Mouse (Mus musculus) effector memory CD4-positive, alpha-beta T cell, adult 7 months (primary cell): ENCODE results near the gene Dqx1. TPM values are rescaled to one million over a fixed set of nuclear protein-coding genes. Genes with fewer than 3 reads are reported as not detected.

Source experiments
- polyA plus RNA-seq: library from polyadenylated mRNA; unstranded; fragments of 100-300 nt; shearing (Covaris generic); gene quantifications from one replicate; pipeline ENCODE4 v1.2.1, GENCODE M21; 2017

The Dqx1 gene
- 1.3 TPM for polyA plus RNA-seq

GRCm38 (mm10) chr6:83057790-83058189 lies at the start of gene Dqx1:
Gene Dqx1 (plus strand): TSS chr6:83057844.

GRCm38 (mm10) chr6:83033249-83034185 lies 24.1 kb upstream of the Dqx1 start, which contains the start of the genes Dok1 and Loxl3:
Gene Dok1 (minus strand): TSS chr6:83033471.
Gene Loxl3 (plus strand): TSS chr6:83034173.

GRCm38 (mm10) chr6:83054074-83054851 lies 3.4 kb upstream of the Dqx1 start, which contains the start of gene Aup1:
Gene Aup1 (plus strand): TSS chr6:83054521.

GRCm38 (mm10) chr6:83054871-83055431 lies 2.7 kb upstream of the Dqx1 start, which contains the start of gene Htra2:
Gene Htra2 (minus strand): TSS chr6:83055273.

GRCm38 (mm10) chr6:83070247-83070310 lies 12.4 kb downstream of the Dqx1 start, which contains the start of gene Tlx2:
Gene Tlx2 (minus strand): TSS chr6:83070293.

GRCm38 (mm10) chr6:83077630-83078323 lies 20.1 kb downstream of the Dqx1 start, which contains the start of gene Pcgf1:
Gene Pcgf1 (plus strand): TSS chr6:83077869.

GRCm38 (mm10) chr6:83086121-83087035 lies 28.7 kb downstream of the Dqx1 start, which contains the start of gene Lbx2:
Gene Lbx2 (plus strand): TSS chr6:83086367.

GRCm38 (mm10) chr6:83101316-83101687 lies 43.7 kb downstream of the Dqx1 start, which contains the start of the genes Ccdc142 and Gm42688:
Gene Ccdc142 (plus strand): TSS chr6:83101601.
Gene Gm42688 (plus strand): TSS chr6:83101617.

GRCm38 (mm10) chr6:83108762-83109668 lies 51.4 kb downstream of the Dqx1 start, which contains the start of gene Mrpl53:
Gene Mrpl53 (plus strand): TSS chr6:83109040.

GRCm38 (mm10) chr6:83115011-83115671 lies 57.5 kb downstream of the Dqx1 start, which contains the start of gene Mogs:
Gene Mogs (plus strand): TSS chr6:83115496.

Other genes starting within 250 kb of the Dqx1 start
- gene Sema4f, start 118.1 kb upstream of the Dqx1 start, polyA plus RNA-seq = 17.5 TPM
- not detected for gene M1ap, start 110.9 kb upstream of the Dqx1 start, polyA plus RNA-seq
- gene Dok1, start 24.4 kb upstream of the Dqx1 start, polyA plus RNA-seq = 12.8 TPM
- 0.30 TPM for gene Loxl3, start 23.7 kb upstream of the Dqx1 start, polyA plus RNA-seq
- gene Aup1, start 3.3 kb upstream of the Dqx1 start, polyA plus RNA-seq = 495 TPM
- gene Htra2, start 2.6 kb upstream of the Dqx1 start, polyA plus RNA-seq = 35.1 TPM
- gene Tlx2, start 12.4 kb downstream of the Dqx1 start, polyA plus RNA-seq = not detected
- 21.1 TPM for gene Pcgf1, start 20.0 kb downstream of the Dqx1 start, polyA plus RNA-seq
- gene Lbx2, start 28.5 kb downstream of the Dqx1 start, polyA plus RNA-seq = not detected
- gene Ccdc142, start 43.8 kb downstream of the Dqx1 start, polyA plus RNA-seq = 2.2 TPM
- 6.5 TPM for gene Gm42688, start 43.8 kb downstream of the Dqx1 start, polyA plus RNA-seq
- gene Mrpl53, start 51.2 kb downstream of the Dqx1 start, polyA plus RNA-seq = 30.5 TPM
- gene Mogs, start 57.7 kb downstream of the Dqx1 start, polyA plus RNA-seq = 66.0 TPM
- gene Wbp1, start 63.7 kb downstream of the Dqx1 start, polyA plus RNA-seq = 61.8 TPM
- gene Ino80b, start 67.6 kb downstream of the Dqx1 start, polyA plus RNA-seq = 31.8 TPM
- gene Rtkn, start 77.6 kb downstream of the Dqx1 start, polyA plus RNA-seq = 0.94 TPM
- gene Wdr54, start 98.6 kb downstream of the Dqx1 start, polyA plus RNA-seq = 1.3 TPM
- gene 1700003E16Rik, start 98.6 kb downstream of the Dqx1 start, polyA plus RNA-seq = not detected
- gene Dctn1, start 108.1 kb downstream of the Dqx1 start, polyA plus RNA-seq = 63.3 TPM
- not detected for gene Slc4a5, start 162.0 kb downstream of the Dqx1 start, polyA plus RNA-seq